Mouse (Mus musculus) ES-E14 (cell line): ENCODE measurements around the gene Odf4. TPM values are rescaled to one million over a fixed set of nuclear protein-coding genes. Genes with fewer than 3 reads are reported as not detected.

ENCODE experiments used
- DNase-seq: peaks from one replicate; pipeline ENCODE4 v3.0.0-alpha.2; 2013; ENCODE audit warnings: low read depth, low spot score
- H3K27ac ChIP-seq: 2 replicates; pipeline ENCODE4 v1.5.1; 2012; ENCODE audit warnings: low read depth, mild to moderate bottlenecking, low read length, moderate library complexity, mixed read lengths; ENCODE audit not compliant: poor library complexity, insufficient read depth, severe bottlenecking
- H3K36me3 ChIP-seq: 2 replicates; pipeline ENCODE4 v1.6.1; 2012; ENCODE audit warnings: mild to moderate bottlenecking, low read length, moderate library complexity, mixed read lengths; ENCODE audit not compliant: control insufficient read depth, poor library complexity, insufficient read depth, severe bottlenecking
- H3K4me1 ChIP-seq, 2 experiments: fragments of 150-350 bp in 1 of 2; sonication (generic) in 1 of 2; 2 replicates each; pipeline ENCODE4 v1.6.1; 2012; ENCODE audit warnings: low read length in 2 of 2, mild to moderate bottlenecking in 1 of 2, mixed read lengths in 1 of 2; ENCODE audit not compliant: control insufficient read depth in 2 of 2, insufficient read depth in 2 of 2, poor library complexity in 1 of 2
- H3K4me3 ChIP-seq, 2 experiments: fragments of 150-350 bp in 1 of 2; sonication (generic) in 1 of 2; 2 replicates each; pipeline ENCODE4 v1.5.1; 2012; ENCODE audit warnings: low read length in 2 of 2, low read depth in 1 of 2, mild to moderate bottlenecking in 1 of 2, mixed read lengths in 1 of 2; ENCODE audit not compliant: insufficient read depth in 1 of 2, poor library complexity in 1 of 2, severe bottlenecking in 1 of 2
- H3K9ac ChIP-seq: 2 replicates; pipeline ENCODE4 v1.6.1; 2012; ENCODE audit warnings: low read depth, mild to moderate bottlenecking, low read length, mixed read lengths; ENCODE audit not compliant: poor library complexity, insufficient read depth, severe bottlenecking
- H3K9me3 ChIP-seq: fragments of 150-350 bp; sonication (generic); 2 replicates; pipeline ENCODE4 v1.6.1; 2012; ENCODE audit warnings: low read depth, mild to moderate bottlenecking, low read length; ENCODE audit not compliant: control insufficient read depth, insufficient read depth
- CHD2 ChIP-seq: IDR thresholded peaks from 2 replicates; pipeline ENCODE4 v1.6.1; 2014; ENCODE audit warnings: mild to moderate bottlenecking, low read depth, low read length, inconsistent platforms
- HCFC1 ChIP-seq: IDR thresholded peaks from 2 replicates; pipeline ENCODE4 v1.6.1; 2012; ENCODE audit warnings: low read length, inconsistent platforms, borderline replicate concordance; ENCODE audit not compliant: insufficient read depth
- MAFK ChIP-seq: IDR thresholded peaks from 2 replicates; pipeline ENCODE4 v1.6.1; 2014; ENCODE audit warnings: mild to moderate bottlenecking, low read depth, low read length, inconsistent platforms; ENCODE audit not compliant: insufficient read depth
- ZC3H11A ChIP-seq: IDR thresholded peaks from 2 replicates; pipeline ENCODE4 v1.6.1; 2012; ENCODE audit warnings: low read depth, mild to moderate bottlenecking, inconsistent platforms, low read length, borderline replicate concordance
- ZNF384 ChIP-seq: IDR thresholded peaks from 2 replicates; pipeline ENCODE4 v1.6.1; 2012; ENCODE audit warnings: low read depth, low read length, inconsistent platforms
- in situ Hi-C, 2 experiments: fragments of 600-800 bp; cut with MboI; formaldehyde crosslinking; loops; one replicate each; pipeline ENCODE4 v1.15.1; 2025; ENCODE audit warnings: low sequenced_read_pairs in 2 of 2, inconsistent platforms in 1 of 2; ENCODE audit not compliant: unreplicated experiment in 2 of 2
- total RNA-seq: library from RNA; depleted of rRNA; stranded (reverse); fragments of 300-350 nt; gene quantifications from 2 replicates; pipeline ENCODE4 v1.2.3, GENCODE M21; 2012

Odf4 gene
- total RNA-seq, 1 experiment: not detected

- no peak for DNase-seq
Measured at GRCm38 (mm10) chr11:68897838-68898237, 29.0 kb downstream of the Odf4 start.

GRCm38 (mm10) chr11:68897120-68897519 lies 29.8 kb downstream of the Odf4 start:
- Histone ChIP-seq H3K9ac (no peak overlapping the region), H3K4me3 (no peak overlapping the region), H3K27ac (no peak overlapping the region), H3K9me3 (no peaks in the 10 kb centered on the region), H3K36me3 (no peaks in the 10 kb centered on the region; the same call in 1 of the 2 replicates), H3K4me1 (peaks cover 0 to 4% of the 10 kb centered on the region in 2 experiments; a peak in 1 of 4 replicates)
- no peak for DNase-seq
- TF ChIP-seq CHD2 (no peak), ZC3H11A (no peak), HCFC1 (no peak), ZNF384 (no peak), MAFK (no peak)
- in situ Hi-C loops: no loop called here

More at GRCm38 (mm10) chr11:68897838-68898237, 29.0 kb downstream of the Odf4 start:
- no peak overlapping the region for H3K4me3 ChIP-seq
- no peak overlapping the region for H3K27ac ChIP-seq
- TF ChIP-seq HCFC1: no peak
- TF ChIP-seq MAFK: no peak
- TF ChIP-seq CHD2: no peak
- no peak for TF ChIP-seq ZC3H11A
- no peak for TF ChIP-seq ZNF384
- peaks cover 0 to 4% of the 10 kb centered on the region in 2 experiments; a peak in 1 of 4 replicates for H3K4me1 ChIP-seq
- H3K36me3 ChIP-seq: peaks cover 6% of the 10 kb centered on the region
- in situ Hi-C loops: no loop called here
- no peaks in the 10 kb centered on the region for H3K9me3 ChIP-seq
- no peak overlapping the region; the same call in 1 of the 2 replicates for H3K9ac ChIP-seq

- in situ Hi-C loops: no loop called here
- Histone ChIP-seq H3K4me3 (no peak overlapping the region), H3K36me3 (no peaks in the 10 kb centered on the region), H3K4me1 (peaks cover 0 to 4% of the 10 kb centered on the region in 2 experiments; a peak in 1 of 4 replicates), H3K9ac (no peak overlapping the region), H3K27ac (no peak overlapping the region), H3K9me3 (no peaks in the 10 kb centered on the region)
- DNase-seq: no peak
- no peak for TF ChIP-seq CHD2
- TF ChIP-seq MAFK: no peak
- no peak for TF ChIP-seq ZNF384
- TF ChIP-seq HCFC1: no peak
- TF ChIP-seq ZC3H11A: no peak
Measured at GRCm38 (mm10) chr11:68896247-68896646, 30.6 kb downstream of the Odf4 start.

GRCm38 (mm10) chr11:68893911-68894464 lies 32.9 kb downstream of the Odf4 start:
- Histone ChIP-seq H3K36me3 (no peaks in the 10 kb centered on the region), H3K4me3 (no peak overlapping the region), H3K4me1 (peaks cover 0 to 4% of the 10 kb centered on the region in 2 experiments; a peak in 1 of 4 replicates), H3K9ac (no peak overlapping the region), H3K9me3 (no peaks in the 10 kb centered on the region), H3K27ac (no peak overlapping the region)
- in situ Hi-C loops: no loop called here
- TF ChIP-seq ZNF384: no peak
- TF ChIP-seq MAFK: no peak
- TF ChIP-seq ZC3H11A: no peak
- no peak for TF ChIP-seq HCFC1
- TF ChIP-seq CHD2: no peak
- no peak for DNase-seq
